Mouse (Mus musculus) layer of hippocampus, postnatal 36 days (tissue): Measurements from ENCODE around the gene Mgarp. TPM values are rescaled to one million over a fixed set of nuclear protein-coding genes. Genes with fewer than 3 reads are reported as not detected.
"Not testable (repeated sequence)": the region's sequence is repeated elsewhere in the genome, so short reads cannot be mapped to it uniquely, and the experiment has no call there.

Experiments used
- DNase-seq, 2 experiments: peaks; one replicate each; pipeline ENCODE4 v3.0.0; 2022
- total RNA-seq, 2 experiments: library from RNA; stranded (reverse); gene quantifications; 2 replicates each; pipeline ENCODE4 v1.2.3; 2021

Gene Mgarp
- total RNA-seq, result not detected

GRCm38 (mm10) chr3:51396219-51397068 lies at the start of gene Mgarp:
Gene Mgarp (minus strand): TSS chr3:51396738.
- peak in 1 of 2 experiments; percentile 11 for DNase-seq

- DNase-seq, result no peak
These were observed 38.5 kb upstream of the Mgarp start for GRCm38 (mm10) chr3:51434871-51435595.

- not testable (repeated sequence) for DNase-seq
These were observed 37.8 kb upstream of the Mgarp start for GRCm38 (mm10) chr3:51434364-51434763.

DNA sequence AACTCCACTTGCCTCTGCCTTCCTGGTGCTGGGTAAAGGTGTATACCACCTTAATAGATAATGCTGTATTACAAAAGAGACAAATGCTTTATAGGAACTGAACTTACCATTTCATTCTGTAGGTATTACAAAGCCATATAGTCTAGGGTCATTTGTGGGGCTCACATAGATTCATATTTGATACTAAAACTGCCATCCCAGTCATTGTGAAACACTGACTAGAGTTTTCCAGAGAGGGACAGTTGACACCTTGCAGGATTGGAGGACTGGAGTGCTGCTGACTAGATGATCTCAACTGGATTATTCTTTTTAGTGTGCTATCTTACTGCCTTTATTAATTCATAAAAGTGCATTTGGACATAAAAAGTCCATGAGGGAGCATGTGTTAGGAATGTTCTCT lies 28.9 kb upstream of the Mgarp start:
- no peak for DNase-seq

DNA sequence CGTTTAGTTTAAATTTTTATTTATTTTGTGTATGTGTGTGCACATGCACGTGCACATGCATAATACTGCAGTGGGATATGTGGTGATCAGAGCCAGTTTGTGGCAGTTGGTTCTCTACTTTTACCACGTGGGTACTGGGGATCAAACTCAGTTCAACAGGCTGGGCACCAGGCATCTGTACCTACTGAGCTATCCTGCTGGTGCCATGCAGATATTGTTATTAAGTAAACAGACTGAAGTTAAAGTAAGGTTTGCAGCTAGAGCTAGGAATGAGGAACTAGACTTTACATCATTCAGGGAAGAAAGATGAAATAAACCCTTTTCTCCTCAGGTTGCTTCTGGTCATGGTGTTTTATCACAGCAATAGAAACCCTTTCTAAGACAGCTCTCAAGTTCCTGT lies 25.4 kb upstream of the Mgarp start:
- no peak for DNase-seq

GRCm38 (mm10) chr3:51417966-51418365 lies 21.4 kb upstream of the Mgarp start:
- no peak for DNase-seq

GRCm38 (mm10) chr3:51417485-51417884 lies 20.9 kb upstream of the Mgarp start:
- no peak for DNase-seq

DNA sequence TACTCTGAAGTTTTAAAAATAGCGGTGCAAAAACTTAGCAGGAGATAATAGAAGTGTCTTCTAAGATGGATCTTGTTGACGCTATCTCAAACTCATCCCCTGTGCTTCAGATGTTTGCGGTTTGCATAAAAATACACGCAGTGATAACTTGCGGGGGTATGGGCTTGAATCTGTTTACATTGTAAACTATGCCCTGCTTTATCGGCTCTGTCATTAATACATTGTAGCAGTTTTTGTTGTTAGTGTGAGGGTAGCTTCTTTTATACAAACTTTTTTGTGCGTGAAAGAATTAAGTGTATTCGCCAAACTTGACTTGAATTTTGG lies 20.6 kb upstream of the Mgarp start:
- DNase-seq, result no peak

GRCm38 (mm10) chr3:51416364-51417134 lies 20.0 kb upstream of the Mgarp start:
- DNase-seq, result peak; percentile 23 to 29

DNA sequence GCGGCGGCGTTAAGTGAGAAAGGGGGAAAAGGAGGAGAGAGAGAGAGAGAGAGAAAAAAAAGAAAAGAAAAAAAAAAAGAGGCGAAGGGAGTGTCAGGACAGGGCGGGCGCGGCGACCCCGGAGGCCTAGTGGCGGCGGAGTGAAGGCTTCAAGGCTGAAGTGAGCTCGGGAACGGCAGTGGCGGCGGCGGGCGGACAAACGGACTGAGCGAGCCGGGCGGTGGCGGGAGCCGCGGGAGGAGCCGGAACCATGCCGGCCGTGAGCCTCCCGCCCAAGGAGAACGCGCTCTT lies 19.5 kb upstream of the Mgarp start:
- DNase-seq, result no peak

- peak; percentile 97 for DNase-seq
These were observed 18.8 kb upstream of the Mgarp start, which contains the start of gene Naa15 for GRCm38 (mm10) chr3:51415098-51416072. Gene Naa15 (plus strand): TSS chr3:51415148.

DNA sequence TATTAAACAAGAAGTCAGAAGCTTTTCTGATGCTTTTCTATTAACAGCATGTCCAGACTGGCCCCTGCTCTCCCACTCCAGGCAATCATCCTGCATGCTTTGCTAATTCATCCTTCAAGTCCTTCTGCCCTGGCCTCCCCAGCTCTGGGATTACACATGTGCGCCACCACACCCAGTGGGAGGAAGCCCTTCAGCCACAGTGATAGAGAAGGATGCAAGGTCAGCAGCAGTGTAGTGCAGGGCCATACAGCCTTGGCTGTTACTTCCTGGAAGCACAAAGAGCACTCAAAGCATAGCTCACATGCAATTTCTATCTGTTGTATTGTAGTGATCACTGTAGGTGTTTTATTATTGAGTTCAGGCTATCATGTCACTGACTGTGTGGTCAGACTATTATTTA lies 16.7 kb upstream of the Mgarp start:
- no peak for DNase-seq

GRCm38 (mm10) chr3:51412457-51412856 lies 15.9 kb upstream of the Mgarp start:
- DNase-seq, result no peak

GRCm38 (mm10) chr3:51408561-51409183 lies 12.1 kb upstream of the Mgarp start, which contains the start of gene Ndufc1:
Gene Ndufc1 (minus strand): TSS chr3:51408988.
- DNase-seq, result peak; percentile 94 to 97

- peak in 1 of 2 experiments; percentile 30 for DNase-seq
These were observed 11.5 kb upstream of the Mgarp start for GRCm38 (mm10) chr3:51407870-51408560.

- DNase-seq, result no peak
These were observed 6.1 kb upstream of the Mgarp start for GRCm38 (mm10) chr3:51402628-51403027.

DNA sequence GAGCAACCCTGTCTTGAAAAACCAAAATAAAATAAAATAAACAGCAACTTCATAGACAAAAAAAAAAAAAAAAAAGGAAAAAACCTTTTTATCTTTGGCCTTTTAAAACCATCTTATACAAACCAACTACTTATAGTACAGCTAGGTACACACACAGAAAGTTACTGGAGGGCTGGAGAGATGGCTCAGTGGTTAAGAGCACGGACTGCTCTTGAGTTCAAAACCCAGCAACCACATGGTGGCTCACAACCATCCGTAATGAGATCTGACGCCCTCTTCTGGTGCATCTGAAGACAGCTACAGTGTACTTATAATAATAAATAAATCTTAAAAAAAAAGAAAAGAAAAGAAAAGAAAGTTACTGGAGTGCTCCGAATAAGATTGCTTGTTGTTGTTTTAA lies 5.5 kb upstream of the Mgarp start:
- DNase-seq, result not testable (repeated sequence)

GRCm38 (mm10) chr3:51400682-51401081 lies 4.1 kb upstream of the Mgarp start:
- DNase-seq, result no peak

DNA sequence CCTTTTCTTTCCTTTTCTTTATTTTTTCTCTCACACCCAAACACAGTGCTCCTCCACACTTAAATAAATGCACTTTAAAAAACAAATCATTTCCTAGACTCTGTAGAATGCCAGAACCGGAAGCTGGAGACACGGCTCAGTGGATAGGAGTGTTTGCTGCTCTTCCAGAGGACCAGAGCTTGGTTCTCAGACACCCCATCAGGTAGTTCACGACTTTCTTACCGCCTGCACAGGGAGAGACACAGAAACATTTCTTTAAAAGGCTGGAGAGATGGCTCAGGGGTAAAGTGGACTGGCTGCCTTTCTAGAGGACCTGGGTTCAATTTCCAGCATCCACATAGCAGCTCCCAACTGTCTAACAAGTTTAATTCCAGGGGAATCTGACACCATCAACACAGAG lies 3.0 kb upstream of the Mgarp start:
- no peak for DNase-seq

GRCm38 (mm10) chr3:51398667-51399066 lies 2.1 kb upstream of the Mgarp start:
- DNase-seq, result no peak
